Mouse (Mus musculus) spleen, adult 12 weeks (tissue): ENCODE data around the gene Mrps12.
A peak's percentile ranks its signal among the peaks of the same experiment; 100 is the strongest.
"Not testable (repeated sequence)": the region's sequence is repeated elsewhere in the genome, so short reads cannot be mapped to it uniquely, and the experiment has no call there.

Source experiments
- DNase-seq: peaks from one replicate; pipeline ENCODE4 v3.0.0; 2022; ENCODE audit warnings: low spot score

Mrps12 gene

DNA sequence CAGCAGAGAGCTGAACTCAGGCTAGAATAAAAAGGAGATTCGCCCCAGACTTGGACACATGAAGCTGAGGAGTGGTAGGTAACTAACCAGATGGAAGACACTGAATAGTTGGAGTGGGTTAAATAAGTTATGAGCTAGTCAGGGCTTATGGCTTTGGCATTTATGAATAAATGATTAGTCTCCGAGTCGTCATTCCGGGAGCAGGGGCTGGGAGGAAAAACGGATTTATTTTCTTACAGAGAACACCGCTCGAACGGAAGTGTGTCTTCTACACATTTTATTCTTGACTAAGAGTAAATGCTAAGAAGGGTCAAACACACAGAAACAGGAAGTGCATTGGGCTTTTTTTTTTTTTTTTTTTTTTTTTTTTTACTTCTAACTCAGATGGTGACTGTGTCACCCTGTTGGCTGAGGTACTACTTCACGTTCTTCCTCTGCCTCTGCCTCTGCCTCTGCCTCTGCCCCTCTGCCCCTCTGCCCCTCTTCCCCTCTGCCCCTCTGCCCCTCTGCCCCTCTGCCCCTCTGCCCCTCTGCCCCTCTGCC is 38.9 kb downstream of the Mrps12 start:
- no peak for DNase-seq

DNA sequence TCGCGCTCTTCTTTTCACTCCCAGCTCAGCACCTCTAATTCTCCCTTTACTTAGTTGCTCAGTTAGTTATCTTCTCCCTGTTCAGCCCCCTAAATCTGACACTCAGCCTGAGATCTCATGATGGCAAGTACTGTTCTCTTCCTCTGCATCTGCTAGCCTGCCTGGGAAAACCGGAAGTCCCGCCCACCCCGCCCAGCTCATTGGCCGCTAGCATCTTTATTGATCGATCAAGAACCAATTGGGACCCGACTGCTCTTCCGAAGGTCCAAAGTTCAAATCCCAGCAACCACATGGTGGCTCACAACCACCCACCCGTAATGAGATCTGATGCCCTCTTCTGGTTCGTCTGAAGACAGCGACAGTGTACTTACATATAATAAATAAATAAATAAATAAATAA is 40.3 kb downstream of the Mrps12 start:
- DNase-seq = not testable (repeated sequence)

DNA sequence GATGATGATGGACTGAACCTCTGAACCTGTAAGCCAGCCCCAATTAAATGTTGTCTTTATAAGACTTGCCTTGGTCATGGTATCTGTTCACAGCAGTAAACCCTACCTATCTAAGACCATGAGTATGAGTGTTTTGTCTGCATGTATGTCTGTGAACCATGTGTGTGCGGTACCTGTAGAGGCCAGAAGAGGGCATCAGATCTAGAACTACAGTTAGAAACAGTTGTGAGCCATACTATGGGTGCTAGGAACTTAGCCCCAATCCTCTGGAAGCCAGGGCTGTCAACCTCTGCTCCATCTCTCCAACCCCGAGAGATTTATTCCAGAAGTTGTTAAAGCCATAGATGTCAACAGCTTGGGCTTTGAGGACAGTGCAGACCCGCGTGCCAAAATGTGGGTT is 41.4 kb downstream of the Mrps12 start:
- no peak for DNase-seq

DNA sequence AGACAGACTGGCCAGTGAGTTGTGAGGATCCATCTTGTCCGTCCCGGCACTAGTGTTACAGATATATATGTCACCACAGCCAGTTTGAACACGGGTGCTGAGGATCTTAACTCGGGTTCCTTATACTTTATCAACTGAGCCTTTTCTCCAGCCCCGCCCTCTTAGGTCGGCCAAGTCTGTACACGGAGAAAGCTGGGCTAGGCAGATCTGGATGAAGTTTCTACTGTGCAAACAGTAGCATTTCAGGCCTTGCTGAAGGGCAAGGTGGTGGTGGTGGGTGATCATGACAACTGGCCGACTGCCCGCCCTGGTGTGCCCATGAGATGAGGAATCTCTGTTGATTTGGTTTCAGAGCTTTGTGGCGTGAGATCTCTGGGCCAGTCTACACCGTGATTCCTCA is 44.3 kb downstream of the Mrps12 start:
- no peak for DNase-seq

DNA sequence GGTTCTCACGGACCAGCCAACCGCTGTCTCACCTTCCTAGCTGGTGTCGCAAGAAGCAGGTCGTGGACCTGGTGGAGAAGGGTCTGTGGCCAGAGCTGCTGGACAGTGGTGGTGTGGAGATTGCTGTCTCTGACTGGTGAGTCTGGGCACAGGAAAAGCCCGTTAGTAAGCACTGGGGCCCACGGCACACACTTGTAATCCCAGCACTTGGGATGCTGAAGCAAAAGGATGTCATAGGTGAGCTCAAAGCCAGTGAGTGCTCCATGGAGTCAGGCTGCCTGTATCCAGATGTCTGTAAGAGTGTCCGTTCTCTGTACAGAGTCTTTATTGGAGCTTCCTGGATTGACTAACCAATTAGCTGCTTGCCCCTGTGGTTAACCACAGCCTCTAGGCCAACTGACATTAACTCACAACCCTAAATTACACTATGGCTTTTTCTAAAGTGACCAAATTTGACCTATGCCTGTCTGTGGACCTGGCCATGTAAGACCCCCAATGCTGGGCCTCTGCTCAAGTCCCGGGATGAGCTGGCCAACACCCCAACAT is 46.6 kb downstream of the Mrps12 start:
- DNase-seq = no peak

DNA sequence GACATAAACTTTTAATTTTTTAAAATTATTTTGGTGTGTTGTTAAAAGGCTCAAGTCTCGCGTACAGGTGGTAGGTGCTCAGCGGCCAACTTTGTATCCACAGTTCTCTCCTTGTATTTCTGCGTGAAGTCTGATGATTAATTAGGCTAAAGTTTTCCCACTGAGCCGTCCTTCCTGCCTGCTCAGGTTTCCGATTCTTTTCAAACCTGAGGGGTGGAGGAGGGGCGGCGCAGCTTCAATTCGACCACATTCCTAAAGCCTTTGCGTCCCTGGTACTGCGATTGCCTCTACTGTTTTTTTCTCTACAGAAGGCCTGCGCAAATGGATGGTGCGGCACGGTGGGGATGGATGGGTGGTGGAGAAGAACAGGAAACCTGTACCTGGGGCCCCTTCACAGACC is 47.2 kb downstream of the Mrps12 start:
- DNase-seq = no peak

DNA sequence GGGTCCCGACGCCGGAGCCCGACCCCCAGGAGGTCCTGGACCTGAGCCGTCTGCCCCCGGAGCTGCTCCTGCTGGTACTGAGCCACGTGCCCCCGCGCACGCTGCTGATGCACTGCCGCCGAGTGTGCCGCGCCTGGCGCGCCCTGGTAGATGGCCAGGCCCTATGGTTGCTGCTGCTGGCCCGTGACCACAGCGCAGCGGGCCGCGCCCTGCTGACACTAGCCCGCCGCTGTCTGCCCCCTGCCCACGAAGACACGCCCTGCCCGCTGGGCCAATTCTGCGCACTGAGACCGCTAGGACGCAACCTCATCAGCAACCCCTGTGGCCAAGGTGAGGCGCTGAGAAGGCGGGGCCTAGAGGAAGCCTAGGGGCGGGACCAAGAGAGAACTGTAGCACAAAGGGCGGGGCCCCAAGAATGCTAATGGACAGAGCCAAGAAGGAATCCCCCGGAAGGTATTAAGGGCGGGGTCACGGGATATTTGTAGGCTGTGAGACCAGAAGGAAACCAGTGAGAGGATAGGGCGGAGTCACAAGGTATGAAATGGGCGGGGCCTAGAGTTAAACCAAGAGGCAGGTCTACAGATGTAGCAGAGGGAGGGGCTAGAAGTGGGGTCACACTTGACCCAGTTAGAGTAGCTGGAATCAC is 48.2 kb downstream of the Mrps12 start:
- DNase-seq = peak; percentile 40

DNA sequence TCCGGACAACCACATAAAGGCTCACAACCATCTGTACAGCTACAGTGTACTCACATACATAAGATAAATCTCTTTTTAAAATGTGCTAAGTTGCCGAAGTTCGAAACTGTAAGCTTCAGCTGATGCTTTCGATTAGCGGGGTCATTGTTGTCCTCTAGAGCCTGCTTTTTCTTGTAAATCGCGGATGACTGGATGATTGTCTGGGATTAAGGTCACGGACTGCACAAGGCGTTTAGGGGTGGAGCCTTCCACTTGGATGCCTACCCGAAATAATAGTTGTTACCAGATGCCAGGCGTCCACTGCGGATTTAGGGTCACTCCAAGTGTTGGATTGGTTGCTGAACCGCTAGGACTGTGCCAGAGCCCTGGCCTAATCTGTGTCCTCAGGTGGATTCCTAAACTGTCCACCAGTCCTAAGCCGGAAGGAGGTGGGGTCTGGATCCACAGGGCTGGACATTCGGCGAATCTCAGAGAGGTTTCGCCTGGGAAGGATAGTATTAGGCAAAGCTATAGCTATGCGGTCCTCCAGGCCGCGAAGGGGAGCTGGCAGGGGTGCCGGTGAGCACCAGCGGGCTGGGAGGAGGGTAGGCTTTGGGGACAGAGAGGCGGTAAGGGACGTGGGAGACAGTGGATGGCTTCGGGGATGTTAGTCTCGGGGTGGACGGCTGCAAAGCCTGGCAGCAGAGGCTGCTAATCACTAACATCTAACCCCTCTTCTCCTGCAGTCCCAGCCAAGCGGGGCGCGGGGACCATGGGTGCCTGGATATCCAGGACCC is 48.9 kb downstream of the Mrps12 start, which contains the start of gene Fbxo27:
Fbxo27 (plus strand) TSS at position 305 of the 776 bp plus-strand sequence.
- DNase-seq = no peak

DNA sequence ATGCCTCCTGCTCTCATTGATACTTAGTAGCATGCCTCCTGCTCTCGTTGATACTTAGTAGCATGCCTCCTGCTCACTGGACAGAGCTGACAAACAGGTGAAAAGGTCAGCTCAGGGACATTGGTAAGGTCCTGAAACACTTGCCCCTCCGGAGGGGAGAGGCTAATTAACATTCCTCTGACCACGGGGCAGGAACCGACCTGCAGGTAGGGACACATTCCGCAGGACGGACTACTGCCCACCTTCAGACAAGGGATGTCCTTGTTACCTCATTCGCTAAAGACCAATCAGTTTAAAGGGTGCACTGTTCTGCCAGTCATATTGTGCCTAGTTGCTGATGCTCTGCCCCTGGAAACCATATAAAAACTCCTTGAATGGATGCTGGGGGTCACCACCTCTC is 50.5 kb downstream of the Mrps12 start:
- DNase-seq = no peak
